Mouse (Mus musculus): ENCODE measurements around the gene Rpn1.

GRCm38 (mm10) chr6:88062398-88062797 lies 21.9 kb upstream of the Rpn1 start:
- TF ChIP-seq CTCF (IDR thresholded peaks at IDR 0.05; ENCODE audit: insufficient read depth, low read depth, low read length) (no peak), POLR2A (IDR thresholded peaks at IDR 0.05; ENCODE audit: insufficient read depth, low read depth, low read length) (no peak)

All from olfactory bulb, adult 2 months (tissue).